Mouse (Mus musculus): ENCODE measurements around the gene 1700029H14Rik.

GRCm38 (mm10) chr8:13577869-13578268, 15.6 kb upstream of the 1700029H14Rik start:
- TF ChIP-seq ZKSCAN1 (IDR thresholded peaks at IDR 0.05; ENCODE audit: borderline replicate concordance, low read depth, low read length) (no peak), CTCF (conservative IDR thresholded peaks at IDR 0.05 in 1 of 2, IDR thresholded peaks at IDR 0.05 in 1 of 2; ENCODE audit: low read depth in 2 of 2, low read length in 2 of 2) (no peak), ZNF384 (IDR thresholded peaks at IDR 0.05; ENCODE audit: low read depth, low read length) (no peak), CHD1 (IDR thresholded peaks at IDR 0.05; ENCODE audit: low read depth, low read length) (no peak), EP300 (IDR thresholded peaks at IDR 0.05; ENCODE audit: low read length) (no peak), ZMIZ1 (IDR thresholded peaks at IDR 0.05; ENCODE audit: low read depth, low read length) (no peak)
